Mouse (Mus musculus) gastrocnemius, postnatal 4 days (tissue): ENCODE data around the gene Gm10803. TPM values are rescaled to one million over a fixed set of nuclear protein-coding genes. Genes with fewer than 3 reads are reported as not detected.

Experiments
- DNase-seq, 2 experiments: peaks; one replicate each; pipeline ENCODE4 v3.0.0; 2021 to 2022; ENCODE audit warnings: low spot score in 2 of 2, mixed read lengths in 2 of 2
- total RNA-seq, 2 experiments: library from RNA; stranded (reverse); gene quantifications; 2 replicates each; pipeline ENCODE4 v1.2.3; 2021

The Gm10803 gene
- total RNA-seq, 2 experiments from 2014 or later: not detected

DNA sequence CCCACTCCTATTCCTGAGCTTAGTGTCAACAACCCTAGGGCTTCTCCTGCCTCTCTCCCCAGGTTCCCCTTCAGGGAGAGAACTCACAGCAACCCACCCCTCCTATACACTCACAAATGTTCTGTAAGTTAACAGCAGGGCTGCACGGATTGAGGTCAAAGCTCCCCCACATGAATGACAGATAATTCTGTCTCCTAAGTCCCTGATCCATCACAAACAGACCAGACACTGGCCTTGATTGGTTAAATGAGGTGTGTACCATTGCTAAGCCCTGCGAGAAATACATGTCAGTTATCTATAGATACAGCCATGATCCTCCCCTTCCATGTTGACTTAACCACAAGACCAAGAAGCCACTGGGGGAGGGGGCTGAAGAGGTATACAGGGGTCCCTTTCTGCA lies 31.3 kb downstream of the Gm10803 start:
- no peak for DNase-seq

- no peak for DNase-seq
Observed at GRCm38 (mm10) chr2:93592164-93592790, 31.9 kb downstream of the Gm10803 start.

- no peak for DNase-seq
Observed at GRCm38 (mm10) chr2:93593121-93593520, 32.8 kb downstream of the Gm10803 start.

DNA sequence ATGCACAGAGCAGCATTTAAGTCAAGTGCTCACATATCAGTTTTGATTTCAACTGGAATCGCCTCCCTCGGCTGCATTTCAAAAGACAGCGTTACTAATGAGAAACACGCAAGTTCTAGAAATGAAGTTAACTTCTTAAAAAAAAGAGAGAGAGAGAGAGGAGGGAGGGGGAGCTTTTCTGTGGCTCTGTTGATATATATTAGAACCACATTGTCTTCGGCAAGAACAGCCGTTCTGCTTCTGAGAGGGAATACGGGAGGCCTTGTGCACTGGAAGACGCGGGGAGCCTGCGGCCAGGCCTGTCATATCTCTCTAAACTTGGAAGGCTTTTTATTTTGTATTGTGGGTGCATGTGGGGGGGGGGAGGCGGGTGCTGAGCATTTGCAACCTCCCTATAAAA lies 36.8 kb downstream of the Gm10803 start:
- no peak for DNase-seq

- DNase-seq: peak in 1 of 2 experiments; percentile 29
Observed at GRCm38 (mm10) chr2:93599731-93600130, 39.4 kb downstream of the Gm10803 start.

DNA sequence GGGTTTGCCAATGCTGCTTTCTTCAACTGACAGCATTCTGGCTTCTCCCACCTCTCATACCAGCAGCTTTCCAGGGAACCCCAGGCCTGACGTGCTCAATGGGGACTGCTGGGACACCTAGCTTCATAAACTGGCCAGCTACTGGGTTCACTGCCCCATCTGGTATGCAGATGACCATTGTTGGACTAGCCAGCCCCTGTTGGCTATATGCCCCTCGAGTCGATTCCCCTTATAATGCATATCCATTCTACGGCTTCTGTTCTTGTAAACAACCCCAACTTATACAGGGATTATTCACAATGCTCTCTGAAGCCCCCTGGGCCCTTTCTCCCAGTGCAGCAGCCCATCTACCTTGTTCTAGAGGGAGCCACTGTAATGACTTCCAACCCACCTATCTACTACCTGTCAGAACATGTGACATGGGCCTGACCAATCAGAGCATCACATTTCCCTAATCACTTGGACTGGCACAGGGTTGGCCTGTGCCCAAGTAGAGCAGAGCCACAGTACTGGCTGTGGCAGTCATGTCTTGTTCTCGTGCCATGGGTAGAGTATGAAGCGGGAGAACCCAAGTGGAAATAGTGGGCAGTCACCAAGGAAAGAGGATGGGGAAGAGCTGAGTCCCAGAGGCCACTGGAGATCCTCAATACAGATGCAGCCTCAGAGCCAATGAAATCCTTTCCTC lies 44.4 kb downstream of the Gm10803 start:
- DNase-seq: no peak

DNA sequence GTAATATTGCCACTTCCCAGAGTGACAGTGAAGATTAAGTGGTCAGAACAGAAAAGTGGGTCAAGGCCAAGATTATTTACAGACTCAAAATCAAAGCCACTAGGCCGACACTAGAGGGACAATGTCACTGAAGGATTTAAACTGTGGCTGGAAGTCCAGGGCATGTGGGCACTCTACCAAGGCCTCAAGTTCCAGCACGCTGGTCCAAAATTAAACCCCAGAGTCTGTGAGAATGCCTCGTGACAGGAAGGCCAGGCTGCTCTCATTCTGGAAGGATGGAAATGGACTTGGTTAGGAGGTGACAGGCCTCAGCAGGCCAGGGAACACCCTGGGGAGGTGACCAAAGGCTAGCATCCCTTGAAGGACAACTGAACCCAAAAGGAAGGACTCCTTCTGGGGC lies 48.4 kb downstream of the Gm10803 start:
- no peak for DNase-seq

- no peak for DNase-seq
Observed at GRCm38 (mm10) chr2:93613020-93613419, 52.7 kb downstream of the Gm10803 start.

Other genes with a start within 250 kb of the Gm10803 start
- 10 to 100 TPM; 26.3 to 26.9 TPM for gene Tspan18, start 226.1 kb upstream of the Gm10803 start, total RNA-seq
- 10 to 100 TPM; 57.8 to 58.8 TPM for gene Cd82, start 97.4 kb upstream of the Gm10803 start, total RNA-seq
- gene Alx4, start 81.8 kb downstream of the Gm10803 start, total RNA-seq: under 1 TPM; 0.73 to 0.93 TPM